Mouse (Mus musculus): Measurements from ENCODE around the gene Celf6.

Gene Celf6

GRCm38 (mm10) chr9:59588252-59588651 is 10.5 kb downstream of the Celf6 start:
- no peak for DNase-seq (ENCODE audit: low spot score)

- no peak for DNase-seq (ENCODE audit: low spot score)
Observed at GRCm38 (mm10) chr9:59588710-59589671, 11.3 kb downstream of the Celf6 start.

DNA sequence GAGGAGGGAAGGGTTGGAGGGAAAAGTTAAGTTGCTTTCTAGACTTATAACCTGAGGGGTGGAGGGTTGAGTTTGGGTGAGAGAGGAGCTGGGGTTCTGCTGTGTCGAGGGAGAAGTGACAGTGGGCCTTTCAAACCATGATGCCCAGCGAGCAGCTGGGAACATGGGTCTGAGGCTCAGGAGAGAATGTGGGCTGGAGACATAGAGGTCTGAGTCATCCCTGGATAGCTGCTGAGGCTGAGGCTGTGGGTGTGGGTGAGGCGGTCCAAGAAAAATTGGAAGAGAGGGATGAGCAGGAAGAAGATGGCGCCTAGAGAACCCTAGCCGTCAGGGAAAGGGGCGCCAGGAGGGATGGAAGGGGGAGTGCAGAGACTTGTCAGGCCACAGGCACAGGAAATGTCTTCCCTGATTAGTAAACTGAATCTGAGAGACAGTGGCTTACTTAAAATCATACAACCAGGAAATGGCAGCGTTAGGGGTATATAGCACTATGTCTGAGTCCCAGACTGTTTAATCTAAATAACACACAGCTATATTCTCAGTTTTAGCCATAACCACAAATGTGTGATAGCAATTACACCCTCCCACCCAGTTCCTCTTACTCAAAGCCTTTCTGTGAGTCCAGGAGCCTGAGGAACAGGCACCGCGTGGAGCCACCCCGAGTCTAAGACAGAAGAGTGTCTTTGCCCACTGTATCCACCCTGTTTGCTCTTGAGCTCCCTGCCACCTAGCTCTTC is 12.2 kb downstream of the Celf6 start:
- no peak for DNase-seq (ENCODE audit: low spot score)

GRCm38 (mm10) chr9:59601661-59602060 is 23.9 kb downstream of the Celf6 start:
- no peak for DNase-seq (ENCODE audit: low spot score)

DNA sequence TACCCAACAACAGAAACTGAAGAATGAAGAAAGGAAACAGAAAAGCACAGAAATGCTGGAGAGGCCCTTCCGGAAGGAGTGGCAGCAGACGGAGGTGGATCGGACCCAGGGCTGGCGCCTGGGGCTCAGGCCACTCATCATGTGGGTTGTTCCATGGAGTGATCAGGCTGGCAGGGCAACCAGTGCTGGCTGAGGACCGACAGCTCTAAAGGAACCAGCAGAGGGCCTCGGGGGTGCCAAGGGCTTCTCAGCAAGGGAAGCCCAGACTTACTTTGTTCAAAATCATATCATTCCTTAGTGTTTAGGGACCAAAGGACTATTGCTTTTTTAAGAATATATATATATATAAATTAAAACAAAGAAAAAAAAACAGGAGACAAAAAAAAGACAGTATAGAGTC is 28.2 kb downstream of the Celf6 start:
- DNase-seq (ENCODE audit: low spot score): no peak

DNA sequence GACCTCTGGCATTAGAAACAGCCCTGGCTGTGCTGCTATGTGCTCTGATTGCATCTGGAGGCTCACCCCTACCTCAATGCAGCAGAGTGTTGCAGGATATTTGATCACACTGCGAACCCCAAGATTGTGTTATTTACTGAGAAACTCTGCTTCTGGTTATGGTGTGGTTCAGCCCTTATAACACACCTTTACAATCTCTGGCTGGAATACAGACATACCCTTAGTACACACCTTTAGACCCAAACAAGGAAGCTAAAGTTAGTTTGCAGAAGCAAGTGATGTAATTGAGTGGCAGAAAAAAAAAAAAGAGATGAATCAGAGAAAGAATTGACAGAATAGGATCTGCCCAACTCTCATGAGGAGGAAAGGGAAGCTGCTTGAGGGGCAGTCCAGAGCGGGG is 33.2 kb downstream of the Celf6 start:
- no peak for DNase-seq (ENCODE audit: low spot score)

DNA sequence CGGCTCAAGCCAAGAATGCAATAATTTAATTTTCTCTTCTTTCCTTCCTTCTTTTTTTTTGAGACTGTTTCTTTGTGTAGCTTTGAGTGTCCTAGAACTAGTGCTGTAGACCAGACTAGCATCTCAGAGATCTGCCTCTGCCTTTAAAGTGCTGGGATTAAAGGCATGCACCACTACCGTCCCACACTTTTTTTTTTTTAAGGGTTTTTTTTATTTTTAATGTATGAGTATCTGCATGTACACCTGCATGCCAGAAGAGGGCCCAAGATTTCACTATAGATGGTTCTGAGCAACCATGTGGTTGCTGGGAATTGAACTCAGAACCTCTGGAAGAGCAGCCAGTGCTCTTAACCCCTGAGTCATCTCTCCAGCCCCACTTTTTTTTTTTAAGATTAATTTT is 38.1 kb downstream of the Celf6 start:
- no peak for DNase-seq (ENCODE audit: low spot score)

DNA sequence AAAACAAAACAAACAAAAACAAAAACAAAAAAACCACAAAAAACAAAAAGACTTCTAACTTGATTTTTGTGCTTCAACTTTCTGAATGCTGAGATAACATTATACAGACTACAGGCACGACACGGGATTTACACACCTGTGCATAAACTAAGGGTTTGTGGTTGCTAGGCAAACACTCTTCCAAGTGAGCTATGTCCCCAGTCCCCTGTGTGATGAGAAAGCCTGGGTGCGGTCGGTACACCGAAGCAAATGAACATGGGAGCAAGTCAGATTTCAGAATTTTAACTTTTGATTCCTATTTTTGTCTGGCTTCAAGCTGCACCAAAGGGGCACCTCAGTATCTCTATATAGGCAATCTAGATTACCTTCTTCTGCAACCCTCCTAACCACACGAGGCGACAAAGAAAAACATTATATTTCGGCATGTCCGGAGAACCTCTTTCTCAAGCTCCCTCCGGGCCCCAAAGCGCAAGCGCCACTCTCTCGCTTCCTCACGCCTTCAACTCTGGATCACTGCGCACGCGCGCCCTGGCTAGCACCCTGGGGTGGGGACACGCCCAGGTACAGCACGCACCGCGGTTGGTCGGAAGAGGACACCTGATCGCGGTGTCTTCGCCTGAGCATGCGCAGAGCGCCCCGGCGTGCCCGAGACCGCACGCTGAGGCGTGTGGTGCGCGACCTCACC is 39.0 kb downstream of the Celf6 start, which contains the start of gene Parp6:
Gene Parp6 (plus strand): TSS at position 663 of the 685 bp plus-strand sequence.
- peak; percentile 100 for DNase-seq (ENCODE audit: low spot score)

DNA sequence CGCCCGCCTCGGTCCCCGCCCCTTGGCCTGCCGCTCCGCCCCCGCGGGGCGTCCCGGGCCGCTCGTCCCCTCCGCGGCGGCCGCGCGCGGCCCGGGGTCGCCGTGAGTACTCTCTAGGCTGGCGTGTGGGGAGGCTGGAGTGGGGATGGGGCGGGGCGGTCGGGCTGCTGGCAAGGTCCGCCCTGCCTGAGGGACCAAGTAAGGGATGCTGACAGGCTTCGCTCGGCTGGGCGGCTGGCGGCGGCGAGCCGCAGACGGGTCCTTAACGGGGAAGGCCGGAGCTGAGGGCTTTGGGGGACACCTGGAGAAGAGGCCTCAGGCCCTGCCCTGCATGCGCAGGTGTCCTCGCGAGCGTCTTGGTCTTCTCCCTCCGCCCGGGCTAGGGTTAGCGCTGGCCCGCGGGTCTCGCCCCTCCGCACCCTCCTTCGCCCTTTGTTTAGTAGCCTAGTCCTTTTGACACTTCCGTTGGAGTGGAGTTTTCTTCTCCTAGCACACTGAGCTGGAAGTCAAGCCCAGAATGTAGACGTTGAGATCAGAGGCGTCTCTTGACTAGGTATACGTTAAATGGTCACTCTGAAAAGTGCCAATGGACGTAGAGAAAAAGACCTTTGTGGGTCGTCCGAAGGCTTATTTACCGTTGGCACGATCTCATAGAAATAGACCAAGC is 39.7 kb downstream of the Celf6 start:
- DNase-seq (ENCODE audit: low spot score): no peak

DNA sequence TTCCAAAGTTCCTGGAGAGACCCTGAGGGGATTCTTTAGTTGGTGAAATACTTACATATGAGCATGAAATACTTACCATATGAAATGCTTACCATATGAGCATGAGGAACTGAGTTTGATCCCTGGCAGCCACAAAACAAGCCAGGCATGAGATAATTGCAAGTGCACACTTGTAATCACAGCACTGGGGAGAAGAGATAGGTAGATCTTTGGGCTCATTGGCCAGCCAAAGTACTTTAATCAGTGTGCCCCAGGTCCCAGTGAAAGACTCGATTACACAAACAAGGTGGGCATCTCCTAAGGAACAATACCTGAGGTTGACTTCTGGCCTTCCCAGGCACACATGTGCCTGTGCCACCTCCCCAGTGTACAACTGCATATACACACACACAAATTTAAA is 60.7 kb downstream of the Celf6 start:
- DNase-seq (ENCODE audit: low spot score): no peak

GRCm38 (mm10) chr9:59639936-59640335 is 62.2 kb downstream of the Celf6 start:
- DNase-seq (ENCODE audit: low spot score): no peak

GRCm38 (mm10) chr9:59641320-59641719 is 63.6 kb downstream of the Celf6 start:
- DNase-seq (ENCODE audit: low spot score): no peak

GRCm38 (mm10) chr9:59649911-59650310 is 72.2 kb downstream of the Celf6 start:
- no peak for DNase-seq (ENCODE audit: low spot score)

DNA sequence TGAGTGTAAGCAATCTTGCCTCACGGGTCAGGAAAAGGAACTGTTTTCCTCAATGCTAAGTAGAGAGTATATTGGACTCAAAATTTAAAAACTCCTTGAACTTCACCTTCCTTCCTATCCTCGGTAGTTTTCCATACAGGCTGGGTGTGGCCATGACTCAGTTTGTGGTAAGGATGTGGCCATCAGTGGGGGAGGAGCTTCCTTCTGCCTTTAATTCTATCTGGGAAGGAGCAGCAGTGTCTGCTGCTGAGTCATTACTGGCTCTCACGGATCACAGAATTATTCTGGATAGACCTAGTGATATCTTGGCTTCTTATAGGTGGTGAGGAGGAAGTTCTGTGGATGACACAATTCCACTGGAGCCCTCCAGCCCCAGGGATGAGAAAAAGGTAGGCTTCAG is 75.7 kb downstream of the Celf6 start:
- no peak for DNase-seq (ENCODE audit: low spot score)

- no peak for DNase-seq (ENCODE audit: low spot score)
Observed at GRCm38 (mm10) chr9:59654450-59654983, 76.8 kb downstream of the Celf6 start.

DNA sequence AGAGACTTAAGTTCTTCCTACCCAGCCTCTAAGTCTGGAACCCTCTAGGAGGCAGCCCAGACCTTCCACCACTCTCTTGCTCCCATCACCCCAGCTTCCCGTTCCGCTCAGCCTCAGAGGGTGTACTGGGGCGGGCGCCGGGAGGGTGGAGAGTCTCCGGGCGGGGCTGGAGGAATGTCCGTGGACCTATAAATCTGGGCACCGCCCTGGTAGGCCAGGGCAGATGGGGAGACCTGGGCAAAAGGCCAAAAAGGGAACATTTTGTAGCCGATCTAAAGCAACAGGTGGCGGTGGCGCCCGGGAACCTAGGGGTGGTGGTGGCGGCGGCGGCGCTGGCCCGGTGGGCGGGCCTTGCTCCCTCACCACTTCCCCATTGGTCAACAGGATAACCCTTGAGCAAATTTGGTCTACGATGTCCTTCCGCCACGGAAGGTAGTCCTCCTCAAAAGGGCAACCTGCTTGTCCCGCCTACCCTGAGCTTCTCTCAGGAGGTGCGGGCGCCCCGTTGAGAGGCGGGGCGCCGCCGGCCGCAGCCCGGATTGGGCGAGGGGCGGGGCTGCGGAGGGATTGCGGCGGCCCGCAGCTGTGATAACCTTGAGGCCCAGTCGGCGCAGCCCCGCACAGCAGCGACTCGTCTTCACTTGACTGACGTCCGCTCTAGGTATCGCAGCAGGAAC is 78.4 kb downstream of the Celf6 start, which contains the start of gene Pkm:
Gene Pkm (plus strand): TSS at position 411 of the 677 bp plus-strand sequence.
- DNase-seq (ENCODE audit: low spot score): peak; percentile 92
